Mouse (Mus musculus) liver, embryonic 14.5 days (tissue): ENCODE results near the gene Dnm3. TPM values are rescaled to one million over a fixed set of nuclear protein-coding genes. Genes with fewer than 3 reads are reported as not detected.
A peak's percentile ranks its signal among the peaks of the same experiment; 100 is the strongest.

ENCODE experiments used
- ATAC-seq: fragments of 200-750 bp; cut with Nextera tagmentation; 2 replicates; pipeline ENCODE4 v1.8.0; 2017; ENCODE audit warnings: moderate number of reproducible peaks, mild to moderate bottlenecking, moderate library complexity; ENCODE audit not compliant: insufficient read depth
- DNase-seq, 3 experiments: peaks; one replicate each; pipeline ENCODE4 v3.0.0-alpha.2; 2012 to 2013; ENCODE audit warnings: low read depth in 3 of 3, low spot score in 3 of 3
- H3K27ac ChIP-seq: fragments of 300-500 bp; sonication (generic); 2 replicates; pipeline ENCODE4 v1.5.1; 2014; ENCODE audit warnings: moderate library complexity, mild to moderate bottlenecking, control low read depth, inconsistent platforms
- H3K27me3 ChIP-seq: fragments of 300-500 bp; sonication (generic); 2 replicates; pipeline ENCODE4 v1.6.1; 2014; ENCODE audit warnings: mild to moderate bottlenecking, low read length, moderate library complexity; ENCODE audit not compliant: control insufficient read depth, insufficient read depth
- H3K36me3 ChIP-seq: fragments of 300-500 bp; sonication (generic); replicated peaks from 2 replicates; pipeline ENCODE4 v1.6.1; 2014; ENCODE audit warnings: low read depth; ENCODE audit not compliant: control insufficient read depth, insufficient read depth
- H3K4me1 ChIP-seq, 2 experiments: fragments of 200-500 bp in 1 of 2; fragments of 300-500 bp in 1 of 2; sonication (generic) in 1 of 2; replicated peaks; 2 replicates each; pipeline ENCODE4 v1.6.1; 2012 to 2014; ENCODE audit warnings: antibody characterized with exemption in 1 of 2, inconsistent platforms in 1 of 2, low read length in 1 of 2; ENCODE audit not compliant: control insufficient read depth in 2 of 2, insufficient read depth in 2 of 2
- H3K4me2 ChIP-seq: fragments of 300-500 bp; sonication (generic); 2 replicates; pipeline ENCODE4 v1.6.1; 2014; ENCODE audit warnings: low read depth, mild to moderate bottlenecking, control low read depth, moderate library complexity
- H3K4me3 ChIP-seq, 2 experiments: fragments of 200-500 bp in 1 of 2; fragments of 300-500 bp in 1 of 2; sonication (generic) in 1 of 2; 2 replicates each; pipeline ENCODE4 v1.5.1; 2012 to 2014; ENCODE audit warnings: low read depth in 2 of 2, low read length in 2 of 2, mild to moderate bottlenecking in 2 of 2, control low read depth in 1 of 2, inconsistent platforms in 1 of 2, moderate library complexity in 1 of 2; ENCODE audit not compliant: insufficient read depth in 1 of 2
- H3K9ac ChIP-seq: fragments of 300-500 bp; sonication (generic); replicated peaks from 2 replicates; pipeline ENCODE4 v1.6.1; 2014; ENCODE audit warnings: mild to moderate bottlenecking, control low read depth, moderate library complexity
- H3K9me3 ChIP-seq: fragments of 300-500 bp; sonication (generic); 2 replicates; pipeline ENCODE4 v1.6.1; 2016; ENCODE audit warnings: low read length, mixed read lengths; ENCODE audit not compliant: control insufficient read depth
- CTCF ChIP-seq: IDR thresholded peaks from 2 replicates; pipeline ENCODE4 v1.5.1; 2016; ENCODE audit warnings: antibody characterized with exemption, low read depth, control low read depth
- EP300 ChIP-seq: IDR thresholded peaks from 2 replicates; pipeline ENCODE4 v1.6.1; 2016; ENCODE audit warnings: antibody characterized with exemption, low read depth
- whole genome bisulfite sequencing: fragments of 180-500 bp; shearing (Covaris S2); extraction: QIAGEN DNeasy Blood & Tissue Kit; methylation state at CpG from one replicate; pipeline ENCODE4 v1.1.7; 2014; ENCODE audit not compliant: insufficient replicate concordance; 5-methylcytosine and 5-hydroxymethylcytosine counted together
- polyA plus RNA-seq, 2 experiments: library from polyadenylated mRNA; depleted of rRNA in 1 of 2; stranded (reverse) in 1 of 2; unstranded in 1 of 2; fragments of >200 nt; fragmentation: Nextera tagmentation in 1 of 2; extraction: Ambion mirVana in 1 of 2; gene quantifications; 2 replicates each; pipeline versions ENCODE4 v1.2.1 to v1.2.3; 2012 to 2014

The Dnm3 gene
- polyA plus RNA-seq, 2 experiments, result 0.61 to 0.96 TPM

GRCm38 (mm10) chr1:162006109-162006508 lies 471.7 kb downstream of the Dnm3 start:
- no peaks in the 10 kb centered on the region for H3K27me3 ChIP-seq
- no peak overlapping the region for H3K9ac ChIP-seq
- H3K27ac ChIP-seq, result no peak overlapping the region
- H3K9me3 ChIP-seq, result no peaks in the 10 kb centered on the region
- DNase-seq, result peak in 1 of 3 experiments; percentile 31
- WGBS, result 46% methylated on average over 9 of the region's 9 CpGs
- TF ChIP-seq CTCF, result no peak
- TF ChIP-seq EP300, result no peak
- H3K4me3 ChIP-seq, result no peak overlapping the region
- no peak for ATAC-seq
- no peak overlapping the region for H3K4me2 ChIP-seq
- H3K4me1 ChIP-seq, result peaks cover 0 to 9% of the 10 kb centered on the region in 2 experiments; a peak in 3 of 4 replicates
- H3K36me3 ChIP-seq, result no peaks in the 10 kb centered on the region

GRCm38 (mm10) chr1:162004821-162005770 lies 472.7 kb downstream of the Dnm3 start:
- H3K9ac ChIP-seq, result no peak overlapping the region

GRCm38 (mm10) chr1:162004518-162004780 lies 473.4 kb downstream of the Dnm3 start:
- Histone ChIP-seq H3K36me3 (no peaks in the 10 kb centered on the region), H3K27me3 (no peaks in the 10 kb centered on the region), H3K9me3 (no peaks in the 10 kb centered on the region), H3K9ac (no peak overlapping the region), H3K4me3 (no peak overlapping the region), H3K4me2 (no peak overlapping the region), H3K27ac (no peak overlapping the region), H3K4me1 (peaks cover 0 to 11% of the 10 kb centered on the region in 2 experiments; a peak in 3 of 4 replicates)
- DNase-seq, result no peak
- no peak for ATAC-seq
- 44% methylated on average over 7 of the region's 7 CpGs for WGBS
- no peak for TF ChIP-seq CTCF
- no peak for TF ChIP-seq EP300

More at GRCm38 (mm10) chr1:162004821-162005770, 472.7 kb downstream of the Dnm3 start:
- Histone ChIP-seq H3K4me1 (peaks cover 0 to 9% of the 10 kb centered on the region in 2 experiments; a peak in 3 of 4 replicates), H3K27me3 (no peaks in the 10 kb centered on the region), H3K9me3 (no peaks in the 10 kb centered on the region), H3K27ac (no peak overlapping the region), H3K4me3 (peak overlapping the region in 1 of 2 experiments; percentile 7; a peak in 1 of 4 replicates), H3K4me2 (peak overlapping the region; percentile 11), H3K36me3 (no peaks in the 10 kb centered on the region)
- DNase-seq (peak in 2 of 3 experiments; percentile 17 to 24), ATAC-seq (0 out of 2 replicates have a peak, but pooled peaks have one; percentile 31)
- WGBS, result 41% methylated on average over 23 of the region's 23 CpGs
- TF ChIP-seq CTCF (peak; percentile 63), EP300 (no peak)

- Histone ChIP-seq H3K9me3 (no peaks in the 10 kb centered on the region), H3K4me1 (peaks cover 0 to 11% of the 10 kb centered on the region in 2 experiments; a peak in 3 of 4 replicates), H3K27me3 (no peaks in the 10 kb centered on the region), H3K4me2 (no peak overlapping the region), H3K36me3 (no peaks in the 10 kb centered on the region), H3K4me3 (no peak overlapping the region), H3K27ac (no peak overlapping the region), H3K9ac (no peak overlapping the region)
- no peak for ATAC-seq
- 61% methylated on average over 14 of the region's 14 CpGs for WGBS
- no peak for DNase-seq
- no peak for TF ChIP-seq CTCF
- no peak for TF ChIP-seq EP300
Observed at GRCm38 (mm10) chr1:162003729-162004517, 473.9 kb downstream of the Dnm3 start.

GRCm38 (mm10) chr1:162001328-162001727 lies 476.5 kb downstream of the Dnm3 start:
- Histone ChIP-seq H3K27ac (no peak overlapping the region), H3K4me3 (no peak overlapping the region), H3K36me3 (no peaks in the 10 kb centered on the region), H3K9ac (no peak overlapping the region), H3K4me1 (peaks cover 0 to 11% of the 10 kb centered on the region in 2 experiments; a peak in 3 of 4 replicates), H3K4me2 (no peak overlapping the region), H3K27me3 (no peaks in the 10 kb centered on the region), H3K9me3 (no peaks in the 10 kb centered on the region)
- 75% methylated on average over 8 of the region's 8 CpGs for WGBS
- DNase-seq, result no peak
- no peak for ATAC-seq
- no peak for TF ChIP-seq EP300
- no peak for TF ChIP-seq CTCF
